8 mouse cellular contexts compared by ENCODE assay signal in the genomic region with DNA sequence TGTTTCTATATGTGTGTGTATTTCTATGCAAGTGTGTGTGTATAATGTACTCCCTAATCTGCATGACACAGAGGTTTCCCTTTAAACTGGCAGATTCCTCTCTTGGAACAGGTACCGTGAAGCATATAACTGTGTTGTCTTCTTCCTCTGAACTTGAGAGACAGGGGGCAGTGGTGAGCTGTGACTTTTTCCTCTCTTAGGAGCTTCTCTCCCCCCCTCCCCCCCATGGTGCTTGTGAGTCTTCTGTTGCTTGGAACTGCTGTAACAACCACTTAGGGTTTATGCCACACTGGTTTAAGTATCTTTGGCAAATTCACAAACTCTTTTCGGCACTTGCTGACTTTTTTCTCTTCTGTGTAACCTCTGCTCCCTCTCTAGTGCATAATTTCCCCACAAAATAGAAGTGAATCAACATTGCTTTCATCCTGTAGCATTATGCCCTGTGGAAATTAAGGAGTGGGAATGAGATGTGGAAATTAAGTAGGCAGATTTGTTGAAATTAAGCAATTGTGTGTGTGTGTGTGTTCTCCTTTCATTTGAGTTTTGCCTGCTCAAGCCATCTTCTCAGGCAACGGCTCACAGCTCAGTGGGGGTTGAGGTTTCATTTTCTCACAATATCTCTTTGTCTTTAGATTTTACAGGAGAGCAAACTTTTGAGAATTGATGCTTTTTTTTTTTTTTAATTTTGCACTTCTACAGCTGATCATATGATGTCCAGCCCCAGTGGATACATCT. TPM values are rescaled to one million over a fixed set of nuclear protein-coding genes. Genes with fewer than 3 reads are reported as not detected.
A peak's percentile ranks its signal among the peaks of the same experiment; 100 is the strongest.
DNase-seq lines count a peak whose midpoint lies in the region.

No protein-coding gene starts in this region.

- H3K27ac ChIP-seq in forebrain, embryonic 10.5 days: no peak overlapping the region

- intact Hi-C loops in left cerebral cortex, postnatal 36 days (cut with DNase I): no loop called here
- intact Hi-C loops in heart, postnatal 36 days (cut with DNase I): loop anchor here (5.0 kb wide), 1 partner anchor 35 kb away; no protein-coding TSS in a partner anchor

- H3K9me3 ChIP-seq in forebrain, embryonic 10.5 days: no peaks in the 10 kb centered on the region

- no peaks in the 10 kb centered on the region for H3K27me3 ChIP-seq in splenic B cell, adult 2 months (ENCODE audit: control insufficient read depth, insufficient read depth, low read length, poor library complexity, severe bottlenecking)
- no peaks in the 10 kb centered on the region for H3K27me3 ChIP-seq in forebrain, embryonic 10.5 days (ENCODE audit: poor library complexity, severe bottlenecking)

- no peak overlapping the region for H3K4me3 ChIP-seq in forebrain, embryonic 10.5 days

- H3K4me1 ChIP-seq in forebrain, embryonic 10.5 days: no peaks in the 10 kb centered on the region; the same call in 1 of the 2 replicates

- WGBS in forebrain, embryonic 10.5 days: 71% methylated on average over 3 of the region's 3 CpGs

- DNase-seq in left cerebral cortex, adult 18-20 months (ENCODE audit: low spot score in 2 of 2): peak; percentile 15 to 23
- DNase-seq in left cerebral cortex, postnatal 36 days (ENCODE audit: low spot score in 2 of 2): no peak
- peak; percentile 75 for DNase-seq in NIH3T3 (ENCODE audit: low read depth)
- peak; percentile 85 for DNase-seq in cerebellum, adult 11 months
- DNase-seq in heart, postnatal 36 days: peak; percentile 33 to 46
- DNase-seq in lung, postnatal 25 days (ENCODE audit: low spot score): peak; percentile 77
- DNase-seq in splenic B cell, adult 2 months (ENCODE audit: low read depth, low spot score): peak; percentile 93
- no peak for DNase-seq in forebrain, embryonic 10.5 days (ENCODE audit: extremely low spot score, low spot score)

- no peaks in the 10 kb centered on the region for H3K36me3 ChIP-seq in splenic B cell, adult 2 months (ENCODE audit: control insufficient read depth, insufficient read depth, low read length, poor library complexity, severe bottlenecking)
- H3K36me3 ChIP-seq in forebrain, embryonic 10.5 days (replicated peaks): no peaks in the 10 kb centered on the region

RNA-seq across cellular contexts. Expression of gene Ptpn22, which starts 6.9 kb away (rescaled TPM):
- total RNA-seq in left cerebral cortex, adult 18-20 months (2021): 1 to 10 TPM; 1.0 to 1.3 TPM
- total RNA-seq in left cerebral cortex, postnatal 36 days (2021): 1 to 10 TPM; 1.4 to 1.6 TPM
- total RNA-seq in heart, postnatal 36 days (2021): under 1 TPM; 0.61 to 0.62 TPM
- polyA plus RNA-seq in forebrain, embryonic 10.5 days (2016; fragmentation: Nextera tagmentation; extraction: Ambion mirVana): 0.37 TPM in 2 replicates

RNA-seq across cellular contexts. Expression of gene Bcl2l15, which starts 20.3 kb away (rescaled TPM):
- total RNA-seq in left cerebral cortex, adult 18-20 months (2021): under 1 TPM; 0.47 to 0.56 TPM
- 1 to 10 TPM in 1 of 2 experiments, under 1 TPM in 1; 0.47 to 1.2 TPM for total RNA-seq in left cerebral cortex, postnatal 36 days (2021)
- not detected for total RNA-seq in heart, postnatal 36 days (2021)
- 0.17 and 0.25 TPM in 2 replicates for polyA plus RNA-seq in forebrain, embryonic 10.5 days (2016; fragmentation: Nextera tagmentation; extraction: Ambion mirVana)

RNA-seq across cellular contexts. Expression of gene Gm43064, which starts 43.4 kb away (rescaled TPM):
- under 1 TPM; 0.74 to 0.75 TPM for total RNA-seq in left cerebral cortex, adult 18-20 months (2021)
- 1 to 10 TPM in 1 of 2 experiments, under 1 TPM in 1; 0.15 to 1.0 TPM for total RNA-seq in left cerebral cortex, postnatal 36 days (2021)
- total RNA-seq in heart, postnatal 36 days (2021): not detected
- polyA plus RNA-seq in forebrain, embryonic 10.5 days (2016; fragmentation: Nextera tagmentation; extraction: Ambion mirVana): 0.17 TPM in 1 of 2 replicates, not detected in the other

RNA-seq across cellular contexts. Expression of gene Ap4b1, which starts 43.4 kb away (rescaled TPM):
- 10 to 100 TPM; 11.7 to 13.4 TPM for total RNA-seq in left cerebral cortex, adult 18-20 months (2021)
- total RNA-seq in left cerebral cortex, postnatal 36 days (2021): 10 to 100 TPM; 12.1 to 14.3 TPM
- total RNA-seq in heart, postnatal 36 days (2021): 10 to 100 TPM; 12.4 to 14.0 TPM
- 19.3 and 22.3 TPM in 2 replicates for polyA plus RNA-seq in forebrain, embryonic 10.5 days (2016; fragmentation: Nextera tagmentation; extraction: Ambion mirVana)

RNA-seq across cellular contexts. Expression of gene Dclre1b, which starts 43.5 kb away (rescaled TPM):
- total RNA-seq in left cerebral cortex, adult 18-20 months (2021): 1 to 10 TPM; 5.9 to 7.8 TPM
- total RNA-seq in left cerebral cortex, postnatal 36 days (2021): 10 to 100 TPM; 10.6 to 11.0 TPM
- 1 to 10 TPM; 6.5 to 9.2 TPM for total RNA-seq in heart, postnatal 36 days (2021)
- 37.2 and 40.5 TPM in 2 replicates for polyA plus RNA-seq in forebrain, embryonic 10.5 days (2016; fragmentation: Nextera tagmentation; extraction: Ambion mirVana)

Comparison
In these comparisons a context has a peak if more than half of its experiments do, and no peak if none do; other contexts are left out.
1. DNase-seq: peak in left cerebral cortex, adult 18-20 months (2 of 2), NIH3T3 (single experiment), cerebellum, adult 11 months (single experiment), heart, postnatal 36 days (2 of 2), lung, postnatal 25 days (single experiment) and splenic B cell, adult 2 months (single experiment); none in left cerebral cortex, postnatal 36 days (0 of 2) and forebrain, embryonic 10.5 days (single experiment).